Mouse (Mus musculus): ENCODE data around the gene Pink1. TPM values are rescaled to one million over a fixed set of nuclear protein-coding genes. Genes with fewer than 3 reads are reported as not detected.

The Pink1 gene
- polyA plus RNA-seq (2015; fragmentation: Nextera tagmentation; extraction: Ambion mirVana) = 105 and 111 TPM in 2 replicates

DNA sequence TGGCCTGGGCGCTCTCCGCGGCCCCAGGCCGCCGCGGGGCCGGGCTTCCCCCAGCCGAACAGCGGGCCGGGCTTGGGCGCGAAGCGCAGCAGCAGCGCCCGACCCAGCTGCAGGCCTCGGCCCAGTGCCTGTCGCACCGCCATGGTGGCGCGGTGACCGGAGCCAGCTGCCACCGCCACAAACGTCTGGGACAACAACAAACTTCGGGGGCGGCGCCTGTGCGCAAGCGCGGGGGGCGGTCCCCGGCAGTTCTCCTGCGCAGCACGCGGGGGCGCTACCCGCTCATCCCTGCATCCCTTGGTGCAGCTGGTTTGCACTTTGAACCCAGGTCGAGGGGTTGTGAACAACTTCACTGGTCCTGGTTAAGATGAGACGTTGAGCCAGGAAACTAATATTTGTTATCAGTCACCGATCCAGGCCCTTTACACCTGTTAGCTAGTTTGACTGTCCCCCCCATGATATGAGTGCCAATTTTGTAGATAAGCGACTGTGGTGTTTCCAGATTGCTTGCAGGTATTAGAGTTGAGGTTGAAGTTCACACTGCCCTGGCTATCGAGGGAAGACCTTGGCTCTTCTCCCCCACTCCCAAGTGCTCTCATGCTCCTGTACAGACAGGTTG, at the start of gene Pink1:
Gene Pink1, minus strand, starts transcription at position 231 of the 619 bp plus-strand sequence.
- Histone ChIP-seq H3K4me1 (replicated peaks) (peaks cover 33% of the 10 kb centered on the region), H3K9ac (peak within 1 kb of the TSS; percentile 58), H3K4me2 (peak within 1 kb of the TSS; percentile 60), H3K9me3 (no peaks in the 10 kb centered on the region), H3K4me3 (peak within 1 kb of the TSS; percentile 85), H3K27ac (replicated peaks) (peak within 1 kb of the TSS; percentile 88), H3K27me3 (no peaks in the 10 kb centered on the region), H3K36me3 (no peaks in the 10 kb centered on the region)
- WGBS = 3% methylated on average over 40 of the region's 41 CpGs
- ATAC-seq (ENCODE audit: low FRiP score, low read depth) = peak; percentile 68; the same call in 1 of the 2 replicates

GRCm38 (mm10) chr4:138375117-138375516, 49.0 kb upstream of the Pink1 start:
- Histone ChIP-seq H3K9me3 (no peaks in the 10 kb centered on the region), H3K27me3 (no peaks in the 10 kb centered on the region), H3K4me3 (no peak overlapping the region), H3K9ac (no peak overlapping the region), H3K36me3 (no peaks in the 10 kb centered on the region), H3K4me1 (replicated peaks) (peaks cover 12% of the 10 kb centered on the region), H3K27ac (replicated peaks) (no peak overlapping the region), H3K4me2 (no peak overlapping the region)
- 91% methylated on average over 3 of the region's 3 CpGs for WGBS
- no peak for ATAC-seq (ENCODE audit: low FRiP score, low read depth)

DNA sequence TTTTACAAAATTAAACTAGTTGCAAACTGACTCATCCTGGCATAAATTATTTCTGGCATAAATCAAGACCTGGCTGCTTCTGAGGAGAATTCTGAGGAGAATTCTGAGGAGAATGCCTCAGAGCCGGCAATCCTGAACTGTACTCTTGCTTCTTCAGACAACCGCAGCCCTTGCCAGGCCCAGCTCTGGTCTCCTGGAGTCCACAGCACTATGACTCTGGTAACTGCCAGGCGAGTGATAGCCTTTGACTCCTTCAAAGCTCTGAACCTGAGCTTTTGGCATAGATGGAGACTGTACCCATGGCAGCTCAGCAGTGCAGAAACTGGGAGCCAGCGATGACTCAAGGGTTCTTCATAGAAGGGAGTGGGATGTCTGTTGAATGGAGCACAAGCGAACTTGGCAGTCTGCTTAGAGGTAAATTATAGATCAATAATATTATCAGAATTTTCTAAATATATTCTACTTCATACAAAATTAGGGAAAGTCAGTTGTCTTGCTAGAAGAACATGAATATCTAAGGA, 44.9 kb upstream of the Pink1 start:
- Histone ChIP-seq H3K9ac (no peak overlapping the region), H3K9me3 (no peaks in the 10 kb centered on the region), H3K27ac (replicated peaks) (no peak overlapping the region), H3K4me3 (no peak overlapping the region), H3K4me1 (replicated peaks) (peaks cover 10% of the 10 kb centered on the region), H3K4me2 (no peak overlapping the region), H3K36me3 (no peaks in the 10 kb centered on the region), H3K27me3 (peaks cover 17% of the 10 kb centered on the region; the same call in 1 of the 2 replicates)
- 85% methylated on average over 5 of the region's 5 CpGs for WGBS
- no peak for ATAC-seq (ENCODE audit: low FRiP score, low read depth)

DNA sequence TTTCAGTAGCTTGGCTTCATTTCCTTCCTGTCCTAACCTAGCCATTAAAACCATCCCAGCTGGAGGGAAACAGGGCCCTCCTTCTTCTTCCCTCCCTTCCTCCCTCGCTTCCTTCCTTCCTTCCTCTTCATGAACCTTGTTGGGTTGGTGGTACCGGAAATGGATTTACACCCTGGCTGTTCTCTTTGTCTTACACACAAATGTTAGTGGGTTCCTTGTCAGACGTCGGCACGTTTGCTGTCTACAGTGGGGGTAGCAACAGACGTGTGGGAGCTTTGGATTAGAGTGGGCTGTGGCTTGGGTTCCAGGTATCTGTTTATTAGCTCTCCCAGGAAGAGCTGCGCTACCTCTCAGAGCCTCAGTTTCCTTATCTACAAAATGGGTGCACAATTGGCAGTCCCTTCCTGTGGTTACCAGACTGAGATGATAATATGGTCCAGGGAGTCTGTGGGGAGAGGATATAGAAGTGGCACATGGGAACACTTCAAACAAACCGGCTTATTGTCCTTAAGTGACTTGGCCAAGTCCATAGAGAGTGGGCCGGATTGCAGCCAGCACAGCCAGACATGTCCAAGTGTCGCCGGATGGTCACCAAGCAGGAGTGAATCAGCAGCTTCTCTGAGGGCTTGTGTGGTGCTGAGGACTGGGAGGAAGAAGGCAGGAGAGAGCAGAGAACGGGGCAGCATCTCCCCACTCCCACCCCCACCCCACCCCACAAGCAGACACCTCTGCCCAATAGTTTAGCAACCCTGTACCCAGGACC, 42.6 kb upstream of the Pink1 start:
- 82% methylated on average over 12 of the region's 12 CpGs for WGBS
- no peak for ATAC-seq (ENCODE audit: low FRiP score, low read depth)
- H3K9me3 ChIP-seq = no peaks in the 10 kb centered on the region
- H3K9ac ChIP-seq = no peak overlapping the region
- no peak overlapping the region for H3K4me3 ChIP-seq
- no peak overlapping the region for H3K4me2 ChIP-seq
- no peak overlapping the region for H3K27ac ChIP-seq (replicated peaks)
- peaks cover 17% of the 10 kb centered on the region; the same call in 1 of the 2 replicates for H3K27me3 ChIP-seq
- no peaks in the 10 kb centered on the region for H3K36me3 ChIP-seq
- peaks cover 10% of the 10 kb centered on the region for H3K4me1 ChIP-seq (replicated peaks)

GRCm38 (mm10) chr4:138367641-138368497, 41.8 kb upstream of the Pink1 start, which contains the start of gene Cda:
Gene Cda, minus strand, starts transcription at chr4:138367992.
- 10% methylated on average over 34 of the region's 34 CpGs for WGBS
- no peak within 1 kb of the TSS for H3K27ac ChIP-seq (replicated peaks)
- H3K9ac ChIP-seq = 0 out of 2 replicates have a peak within 1 kb of the TSS, but pooled peaks have one; percentile 18
- peaks cover 17% of the 10 kb centered on the region; the same call in 1 of the 2 replicates for H3K27me3 ChIP-seq
- peak; percentile 84 for ATAC-seq (ENCODE audit: low FRiP score, low read depth)
- H3K9me3 ChIP-seq = no peaks in the 10 kb centered on the region
- peak within 1 kb of the TSS; percentile 55 for H3K4me2 ChIP-seq
- H3K36me3 ChIP-seq = no peaks in the 10 kb centered on the region
- peak within 1 kb of the TSS; percentile 30 for H3K4me3 ChIP-seq
- peaks cover 10% of the 10 kb centered on the region for H3K4me1 ChIP-seq (replicated peaks)

DNA sequence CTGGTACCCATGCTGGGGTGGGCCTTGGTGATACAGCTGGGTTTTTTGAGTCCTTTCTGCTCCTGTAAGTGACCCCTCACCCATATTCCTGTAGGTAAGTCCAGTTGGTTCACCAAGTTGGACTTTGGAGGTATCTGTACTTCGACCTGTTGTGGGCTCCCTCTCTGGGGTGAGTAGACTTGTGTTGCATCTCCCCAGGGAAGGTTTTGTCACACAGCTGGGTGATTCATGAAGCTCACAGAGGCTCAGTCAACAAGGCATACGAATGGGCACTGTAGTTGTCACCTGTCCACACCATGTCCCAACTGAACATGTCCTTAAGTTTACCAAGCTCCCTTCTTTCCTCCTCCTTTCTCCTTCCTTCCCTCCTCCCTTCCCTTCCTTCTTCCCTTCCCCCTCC, 40.5 kb upstream of the Pink1 start:
- no peak overlapping the region for H3K4me2 ChIP-seq
- no peaks in the 10 kb centered on the region for H3K36me3 ChIP-seq
- WGBS = 87% methylated on average over 2 of the region's 2 CpGs
- H3K4me1 ChIP-seq (replicated peaks) = peaks cover 16% of the 10 kb centered on the region
- no peak for ATAC-seq (ENCODE audit: low FRiP score, low read depth)
- no peak overlapping the region for H3K4me3 ChIP-seq
- peaks cover 17% of the 10 kb centered on the region; the same call in 1 of the 2 replicates for H3K27me3 ChIP-seq
- no peak overlapping the region for H3K27ac ChIP-seq (replicated peaks)
- H3K9ac ChIP-seq = no peak overlapping the region
- no peaks in the 10 kb centered on the region for H3K9me3 ChIP-seq

DNA sequence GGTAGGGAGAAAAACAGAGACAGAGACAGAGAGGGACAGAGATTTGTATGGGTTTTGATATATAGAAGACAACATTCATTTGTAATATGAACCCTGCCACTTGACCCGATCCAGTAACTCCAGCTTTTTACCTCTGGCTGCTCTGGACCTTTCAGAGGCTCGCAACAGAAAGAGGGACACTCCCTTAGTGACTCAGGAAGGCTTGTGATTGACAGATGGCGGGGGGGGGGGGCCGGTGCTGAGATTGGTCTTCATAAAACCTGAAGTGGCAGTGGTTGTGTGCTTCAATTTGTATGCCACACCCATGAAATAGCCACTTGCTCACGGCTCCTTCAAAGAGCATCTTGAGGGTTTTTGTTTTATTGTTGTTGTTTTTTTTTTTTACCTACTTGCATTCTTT, 37.4 kb upstream of the Pink1 start:
- Histone ChIP-seq H3K9me3 (no peaks in the 10 kb centered on the region), H3K4me3 (no peak overlapping the region), H3K27me3 (peaks cover 14% of the 10 kb centered on the region; the same call in 1 of the 2 replicates), H3K36me3 (no peaks in the 10 kb centered on the region), H3K4me2 (no peak overlapping the region), H3K4me1 (replicated peaks) (peaks cover 24% of the 10 kb centered on the region), H3K27ac (replicated peaks) (no peak overlapping the region), H3K9ac (no peak overlapping the region)
- ATAC-seq (ENCODE audit: low FRiP score, low read depth) = no peak
- WGBS = 70% methylated on average over 5 of the region's 5 CpGs

DNA sequence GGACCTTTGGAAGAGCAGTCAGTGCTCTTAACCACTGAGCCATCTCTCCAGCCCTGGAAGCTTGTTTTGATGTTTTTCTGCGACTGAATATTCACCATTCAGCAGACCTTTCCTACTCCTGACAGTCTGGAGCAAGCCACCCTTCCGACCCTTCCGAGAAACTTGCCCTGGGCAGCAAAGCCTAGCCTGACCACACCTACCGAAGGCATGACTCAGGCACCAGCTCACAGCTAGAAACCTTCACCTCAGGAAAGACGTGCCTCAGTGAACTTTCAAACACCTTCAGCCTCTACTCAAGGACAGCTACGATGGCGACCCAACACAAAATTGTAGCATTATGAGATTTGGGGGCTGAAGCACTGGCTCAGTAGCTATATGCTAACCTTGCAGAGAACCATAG, 36.8 kb upstream of the Pink1 start:
- peaks cover 18% of the 10 kb centered on the region for H3K4me1 ChIP-seq (replicated peaks)
- H3K4me2 ChIP-seq = no peak overlapping the region
- H3K36me3 ChIP-seq = no peaks in the 10 kb centered on the region
- no peak overlapping the region for H3K27ac ChIP-seq (replicated peaks)
- no peaks in the 10 kb centered on the region for H3K9me3 ChIP-seq
- WGBS = 91% methylated on average over 7 of the region's 7 CpGs
- H3K9ac ChIP-seq = no peak overlapping the region
- 0 out of 2 replicates have a peak, but pooled peaks cover 11% of the 10 kb centered on the region for H3K27me3 ChIP-seq
- no peak for ATAC-seq (ENCODE audit: low FRiP score, low read depth)
- no peak overlapping the region for H3K4me3 ChIP-seq

- no peak overlapping the region; the same call in 1 of the 2 replicates for H3K9ac ChIP-seq
- H3K27ac ChIP-seq (replicated peaks) = peak overlapping the region; percentile 63
- 2% methylated on average over 11 of the region's 11 CpGs for WGBS
- 0 out of 2 replicates have a peak, but pooled peaks cover 2% of the 10 kb centered on the region for H3K27me3 ChIP-seq
- H3K4me1 ChIP-seq (replicated peaks) = peaks cover 13% of the 10 kb centered on the region; the same call in 1 of the 2 replicates
- H3K36me3 ChIP-seq = no peaks in the 10 kb centered on the region
- ATAC-seq (ENCODE audit: low FRiP score, low read depth) = peak; percentile 27; the same call in 1 of the 2 replicates
- H3K4me3 ChIP-seq = no peak overlapping the region
- peak overlapping the region; percentile 32 for H3K4me2 ChIP-seq
- H3K9me3 ChIP-seq = no peaks in the 10 kb centered on the region
Observed at GRCm38 (mm10) chr4:138361370-138361821, 35.3 kb upstream of the Pink1 start.

DNA sequence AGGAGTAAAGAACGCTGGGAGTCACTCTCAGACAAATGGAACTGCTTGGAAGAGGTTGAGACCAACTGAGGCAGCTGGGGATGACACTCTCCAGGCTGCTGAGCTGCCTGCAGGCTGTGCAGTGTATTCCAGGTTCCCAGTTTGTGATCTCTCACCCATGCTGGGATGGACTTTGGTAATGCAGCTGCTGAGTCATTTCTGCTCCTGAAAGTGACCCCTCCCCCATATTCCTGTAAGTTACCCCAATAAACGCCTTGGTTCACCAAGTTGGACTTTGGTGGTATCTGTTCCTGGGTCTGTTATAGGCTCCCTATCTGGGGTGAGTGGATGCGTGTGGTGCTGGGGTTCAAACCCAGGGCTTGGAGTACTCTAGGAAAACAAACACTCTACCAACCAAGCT, 32.1 kb upstream of the Pink1 start:
- Histone ChIP-seq H3K4me3 (no peak overlapping the region), H3K4me1 (replicated peaks) (peaks cover 13% of the 10 kb centered on the region; the same call in 1 of the 2 replicates), H3K4me2 (no peak overlapping the region), H3K9me3 (no peaks in the 10 kb centered on the region), H3K9ac (no peak overlapping the region), H3K27ac (replicated peaks) (no peak overlapping the region), H3K27me3 (no peaks in the 10 kb centered on the region), H3K36me3 (no peaks in the 10 kb centered on the region)
- WGBS = 73% methylated on average over 3 of the region's 3 CpGs
- no peak for ATAC-seq (ENCODE audit: low FRiP score, low read depth)

DNA sequence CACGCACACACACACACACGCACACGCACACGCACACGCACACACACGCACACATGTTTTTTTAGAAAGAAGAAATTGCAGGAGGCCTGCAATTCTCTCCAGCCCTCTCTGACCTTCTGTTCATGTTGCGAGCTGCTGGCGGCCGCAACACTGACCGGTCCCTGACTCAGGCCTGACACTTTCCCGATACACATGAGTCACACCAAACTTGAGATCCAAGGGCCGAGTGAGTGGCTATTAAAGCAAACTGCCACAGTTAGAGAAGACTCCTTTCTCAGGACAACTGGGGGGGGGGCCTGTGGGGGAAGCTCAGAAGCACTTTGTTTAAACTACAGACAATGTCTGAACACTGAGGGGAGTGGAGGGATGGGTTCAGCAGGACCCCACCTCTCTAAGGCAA, 30.4 kb upstream of the Pink1 start:
- 91% methylated on average over 12 of the region's 12 CpGs for WGBS
- no peak for ATAC-seq (ENCODE audit: low FRiP score, low read depth)
- no peaks in the 10 kb centered on the region for H3K9me3 ChIP-seq
- no peak overlapping the region for H3K9ac ChIP-seq
- H3K4me1 ChIP-seq (replicated peaks) = peaks cover 8% of the 10 kb centered on the region; the same call in 1 of the 2 replicates
- H3K4me2 ChIP-seq = no peak overlapping the region
- no peaks in the 10 kb centered on the region for H3K27me3 ChIP-seq
- H3K27ac ChIP-seq (replicated peaks) = no peak overlapping the region
- no peaks in the 10 kb centered on the region for H3K36me3 ChIP-seq
- no peak overlapping the region for H3K4me3 ChIP-seq

All from hindbrain, embryonic 15.5 days (tissue).